In the genomic region with DNA sequence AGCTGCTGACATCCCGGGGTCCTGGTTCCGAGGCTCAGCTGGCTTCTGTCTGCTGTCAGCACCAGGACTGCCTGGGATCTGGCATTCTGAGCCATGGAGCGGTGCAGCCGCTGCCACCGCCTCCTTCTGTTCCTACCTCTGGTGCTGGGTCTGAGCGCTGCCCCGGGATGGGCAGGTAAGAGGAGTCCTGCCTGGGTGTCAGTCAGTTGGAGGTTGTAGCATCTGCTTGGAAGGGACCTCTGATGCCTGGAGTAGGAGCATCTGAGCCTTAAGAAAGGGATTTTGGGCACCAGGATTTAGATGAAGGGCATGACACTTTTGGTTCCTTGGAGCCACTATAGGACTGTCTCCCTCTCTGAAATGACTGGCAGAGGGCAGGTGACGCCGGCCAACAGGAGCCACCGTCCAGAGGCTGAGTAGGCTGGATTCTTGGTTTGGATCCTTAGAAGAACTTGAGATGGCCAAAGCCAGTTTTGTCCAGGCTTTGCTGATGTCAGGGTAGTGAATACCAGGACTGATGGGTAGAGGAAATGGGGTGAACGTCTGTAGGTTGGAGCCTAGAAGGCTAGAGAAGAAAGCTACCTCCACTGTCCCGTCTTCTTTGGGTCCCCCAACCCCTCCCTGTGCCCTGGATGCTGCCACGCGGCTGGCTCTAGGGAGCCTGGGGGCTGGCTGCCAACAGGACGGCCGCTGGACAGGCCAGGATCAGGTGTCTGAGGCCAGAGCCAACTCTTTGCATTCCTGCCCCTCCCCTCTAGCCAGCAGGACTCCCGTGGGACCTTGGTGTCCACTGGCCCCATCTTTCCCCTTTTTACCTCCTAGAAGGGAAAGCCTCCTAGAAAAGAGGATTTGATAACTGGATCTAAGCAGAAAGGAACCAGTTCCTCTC, we compare ENCODE assay signal across 8 mouse cellular contexts. TPM values are rescaled to one million over a fixed set of nuclear protein-coding genes. Genes with fewer than 3 reads are reported as not detected.
DNase-seq lines count a peak whose midpoint lies in the region; ATAC-seq lines count a peak whose summit lies in the region.

No protein-coding gene starts in this region.

- WGBS in kidney, embryonic 14.5 days, result 19% methylated on average over 17 of the region's 17 CpGs
- 31% methylated on average over 17 of the region's 17 CpGs for WGBS in forebrain, embryonic 10.5 days
- WGBS in midbrain, embryonic 13.5 days, result 30% methylated on average over 16 of the region's 17 CpGs

- H3K4me1 ChIP-seq in kidney, embryonic 14.5 days (ENCODE audit: control insufficient read depth, insufficient read depth, low read length), result peaks cover 34% of the 10 kb centered on the region
- H3K4me1 ChIP-seq in forebrain, embryonic 10.5 days, result peaks cover 60% of the 10 kb centered on the region
- H3K4me1 ChIP-seq in midbrain, embryonic 13.5 days (replicated peaks), result peaks cover 30% of the 10 kb centered on the region

- H3K27ac ChIP-seq in kidney, embryonic 14.5 days (ENCODE audit: low read depth, low read length), result no peak overlapping the region
- peak overlapping the region; percentile 66 for H3K27ac ChIP-seq in forebrain, embryonic 10.5 days
- no peak overlapping the region for H3K27ac ChIP-seq in midbrain, embryonic 13.5 days

- peak overlapping the region; percentile 42 for H3K4me2 ChIP-seq in kidney, embryonic 14.5 days (replicated peaks; ENCODE audit: low read depth, low read length)
- H3K4me2 ChIP-seq in midbrain, embryonic 13.5 days (replicated peaks), result peak overlapping the region; percentile 52

- no peak for ATAC-seq in kidney, embryonic 14.5 days (ENCODE audit: low FRiP score, low TSS enrichment)
- ATAC-seq in midbrain, embryonic 13.5 days, result no peak

- peaks cover 26% of the 10 kb centered on the region for H3K36me3 ChIP-seq in kidney, embryonic 14.5 days (ENCODE audit: control insufficient read depth, insufficient read depth, low read length)
- H3K36me3 ChIP-seq in forebrain, embryonic 10.5 days (replicated peaks), result peaks cover 35% of the 10 kb centered on the region
- H3K36me3 ChIP-seq in midbrain, embryonic 13.5 days, result peaks cover 31% of the 10 kb centered on the region

- DNase-seq in kidney, adult 9 months, result no peak
- DNase-seq in Muller cell, postnatal 12 days (ENCODE audit: inconsistent ontology term), result peak; percentile 68
- DNase-seq in forebrain, embryonic 10.5 days (ENCODE audit: extremely low spot score, low spot score), result no peak
- DNase-seq in heart, postnatal 14 days, result peak; percentile 68 to 74
- DNase-seq in urinary bladder, postnatal 14 days (ENCODE audit: low spot score), result no peak
- no peak for DNase-seq in thymus, postnatal 25 days

- no peak overlapping the region for H3K9ac ChIP-seq in kidney, embryonic 14.5 days (ENCODE audit: low read depth, low read length)
- peak overlapping the region; percentile 37 for H3K9ac ChIP-seq in midbrain, embryonic 13.5 days (replicated peaks)

- H3K27me3 ChIP-seq in kidney, embryonic 14.5 days (ENCODE audit: control insufficient read depth, insufficient read depth, low read length), result peaks cover 7% of the 10 kb centered on the region; the same call in 1 of the 2 replicates
- H3K27me3 ChIP-seq in forebrain, embryonic 10.5 days (ENCODE audit: poor library complexity, severe bottlenecking), result peaks cover 56% of the 10 kb centered on the region
- H3K27me3 ChIP-seq in midbrain, embryonic 13.5 days, result no peaks in the 10 kb centered on the region

- H3K4me3 ChIP-seq in kidney, embryonic 14.5 days (ENCODE audit: low read length), result no peak overlapping the region
- H3K4me3 ChIP-seq in forebrain, embryonic 10.5 days, result peak overlapping the region; percentile 44
- peak overlapping the region; percentile 11 for H3K4me3 ChIP-seq in midbrain, embryonic 13.5 days (replicated peaks)

- H3K9me3 ChIP-seq in kidney, embryonic 14.5 days (ENCODE audit: control insufficient read depth, low read length), result no peaks in the 10 kb centered on the region
- H3K9me3 ChIP-seq in forebrain, embryonic 10.5 days, result no peaks in the 10 kb centered on the region
- no peaks in the 10 kb centered on the region for H3K9me3 ChIP-seq in midbrain, embryonic 13.5 days

- intact Hi-C loops in heart, postnatal 14 days (cut with DNase I), result no loop called here

RNA-seq across cellular contexts. Expression of a gene that starts 0.6 kb away (rescaled TPM):
- polyA plus RNA-seq in kidney, embryonic 14.5 days (2014; fragmentation: Nextera tagmentation; extraction: Ambion mirVana), result 1.9 and 2.1 TPM in 2 replicates
- polyA plus RNA-seq in forebrain, embryonic 10.5 days (2016; fragmentation: Nextera tagmentation; extraction: Ambion mirVana), result 0.74 and 0.75 TPM in 2 replicates
- 1 to 10 TPM; 1.5 to 2.7 TPM for total RNA-seq in heart, postnatal 14 days (2021)
- 2.1 and 2.5 TPM in 2 replicates for polyA plus RNA-seq in midbrain, embryonic 13.5 days (2015; fragmentation: Nextera tagmentation; extraction: Ambion mirVana)

RNA-seq across cellular contexts. Expression of a gene that starts 8.2 kb away (rescaled TPM):
- 22.2 and 28.0 TPM in 2 replicates for polyA plus RNA-seq in kidney, embryonic 14.5 days (2014; fragmentation: Nextera tagmentation; extraction: Ambion mirVana)
- polyA plus RNA-seq in forebrain, embryonic 10.5 days (2016; fragmentation: Nextera tagmentation; extraction: Ambion mirVana), result 44.5 and 48.3 TPM in 2 replicates
- total RNA-seq in heart, postnatal 14 days (2021), result 10 to 100 TPM; 41.9 to 44.7 TPM
- 57.9 and 62.7 TPM in 2 replicates for polyA plus RNA-seq in midbrain, embryonic 13.5 days (2015; fragmentation: Nextera tagmentation; extraction: Ambion mirVana)

RNA-seq across cellular contexts. Expression of a gene that starts 8.3 kb away (rescaled TPM):
- polyA plus RNA-seq in kidney, embryonic 14.5 days (2014; fragmentation: Nextera tagmentation; extraction: Ambion mirVana), result 70.3 and 86.0 TPM in 2 replicates
- polyA plus RNA-seq in forebrain, embryonic 10.5 days (2016; fragmentation: Nextera tagmentation; extraction: Ambion mirVana), result 203 and 206 TPM in 2 replicates
- 10 to 100 TPM; 63.2 to 63.3 TPM for total RNA-seq in heart, postnatal 14 days (2021)
- polyA plus RNA-seq in midbrain, embryonic 13.5 days (2015; fragmentation: Nextera tagmentation; extraction: Ambion mirVana), result 176 and 180 TPM in 2 replicates

RNA-seq across cellular contexts. Expression of a gene that starts 11.9 kb away (rescaled TPM):
- polyA plus RNA-seq in kidney, embryonic 14.5 days (2014; fragmentation: Nextera tagmentation; extraction: Ambion mirVana), result 46.0 and 53.0 TPM in 2 replicates
- 95.4 and 96.4 TPM in 2 replicates for polyA plus RNA-seq in forebrain, embryonic 10.5 days (2016; fragmentation: Nextera tagmentation; extraction: Ambion mirVana)
- total RNA-seq in heart, postnatal 14 days (2021), result 10 to 100 TPM; 80.6 to 88.2 TPM
- polyA plus RNA-seq in midbrain, embryonic 13.5 days (2015; fragmentation: Nextera tagmentation; extraction: Ambion mirVana), result 80.5 and 91.7 TPM in 2 replicates

RNA-seq across cellular contexts. Expression of a gene that starts 15.3 kb away (rescaled TPM):
- 5.5 and 12.4 TPM in 2 replicates for polyA plus RNA-seq in kidney, embryonic 14.5 days (2014; fragmentation: Nextera tagmentation; extraction: Ambion mirVana)
- 11.4 and 12.4 TPM in 2 replicates for polyA plus RNA-seq in forebrain, embryonic 10.5 days (2016; fragmentation: Nextera tagmentation; extraction: Ambion mirVana)
- total RNA-seq in heart, postnatal 14 days (2021), result 10 to 100 TPM; 12.2 to 14.6 TPM
- 20.1 and 24.3 TPM in 2 replicates for polyA plus RNA-seq in midbrain, embryonic 13.5 days (2015; fragmentation: Nextera tagmentation; extraction: Ambion mirVana)

Comparison
In these comparisons a context has a peak if more than half of its experiments do, and no peak if none do; other contexts are left out.
1. DNase-seq: peak in Muller cell, postnatal 12 days (single experiment) and heart, postnatal 14 days (2 of 2); none in kidney, adult 9 months (single experiment), forebrain, embryonic 10.5 days (single experiment), urinary bladder, postnatal 14 days (single experiment) and thymus, postnatal 25 days (single experiment).